Mouse (Mus musculus) duodenum, adult 2 months (tissue): Measurements from ENCODE around the gene Gid8. TPM values are rescaled to one million over a fixed set of nuclear protein-coding genes. Genes with fewer than 3 reads are reported as not detected.

Experiments used
- polyA plus RNA-seq: library from polyadenylated mRNA; depleted of rRNA; stranded (reverse); fragments of >200 nt; gene quantifications from 2 replicates; pipeline ENCODE4 v1.2.3, GENCODE M21; 2012; ENCODE audit warnings: low replicate concordance; rRNA removed

The Gid8 gene
- 10.2 and 11.5 TPM in 2 replicates for polyA plus RNA-seq

DNA sequence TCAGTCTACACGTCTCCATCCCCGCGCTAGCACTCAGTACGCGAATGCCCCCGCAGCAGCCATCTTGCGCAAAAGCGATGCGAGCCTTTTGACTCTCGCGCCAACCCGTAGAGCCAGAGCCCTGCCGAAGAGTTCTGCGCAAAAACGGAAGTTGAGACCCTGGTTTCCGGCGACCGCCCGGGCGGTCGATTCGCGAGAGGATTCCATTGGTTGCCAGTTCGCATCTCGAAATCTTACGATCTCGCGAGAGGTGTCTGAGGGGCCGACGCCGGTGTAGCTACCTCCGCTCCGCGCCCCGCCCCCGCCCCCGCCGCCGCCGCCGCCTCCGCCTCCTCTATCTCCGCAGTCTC lies at the start of gene Gid8, which contains the start of gene Dido1:
Gene Gid8 (plus strand): TSS at position 195 of the 350 bp plus-strand sequence.
Gene Dido1 (minus strand): TSS at position 77 of the 350 bp plus-strand sequence.

DNA sequence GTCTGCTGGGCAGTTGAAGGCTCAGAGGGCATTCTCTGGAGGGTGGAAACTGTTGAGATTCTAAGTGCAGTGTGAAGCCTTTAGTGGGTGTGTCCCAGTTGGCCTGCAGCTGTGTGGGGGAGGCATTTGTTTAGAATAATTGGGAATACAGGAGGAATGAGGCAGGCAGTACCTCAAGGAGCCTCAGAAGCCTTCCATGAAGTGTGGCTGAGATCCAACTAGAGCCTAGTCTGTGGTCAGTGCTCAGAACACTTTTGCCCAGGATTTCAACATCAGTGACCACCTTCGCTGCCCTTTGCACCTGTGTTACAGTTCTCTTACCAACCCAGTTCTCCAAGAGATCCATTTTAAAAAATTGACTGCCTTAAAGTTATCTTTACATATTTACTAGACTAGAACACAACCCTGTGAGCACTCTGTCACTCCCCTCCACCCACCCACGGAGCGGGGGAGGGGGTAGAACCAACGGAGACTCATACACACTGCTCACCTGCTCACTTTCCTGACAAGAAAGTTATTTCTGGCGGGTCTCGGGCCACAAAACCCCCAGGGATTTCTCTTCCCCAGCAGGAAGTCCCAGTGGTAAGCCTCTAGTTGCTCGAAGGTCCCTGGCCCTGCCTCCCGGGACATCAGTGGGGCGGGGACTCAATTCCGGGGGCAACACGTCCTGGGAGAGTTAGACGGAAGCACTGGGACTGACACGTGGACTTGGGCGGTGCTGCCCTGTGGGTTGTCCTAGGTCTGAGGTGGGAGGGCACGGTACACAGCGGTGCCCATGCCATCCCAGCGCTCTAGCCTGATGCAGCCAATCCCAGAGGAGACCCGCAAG lies 14.9 kb downstream of the Gid8 start, which contains the start of gene Slc17a9:
Gene Slc17a9 (plus strand): TSS at position 679 of the 829 bp plus-strand sequence.

Other genes starting within 250 kb of the Gid8 start
- 0.56 and 1.2 TPM in 2 replicates for gene Ntsr1, start 210.1 kb upstream of the Gid8 start, polyA plus RNA-seq
- 13.3 and 18.2 TPM in 2 replicates for gene Mrgbp, start 128.8 kb upstream of the Gid8 start, polyA plus RNA-seq
- 15.0 and 30.8 TPM in 2 replicates for gene Ogfr, start 120.9 kb upstream of the Gid8 start, polyA plus RNA-seq
- gene Col9a3, start 112.3 kb upstream of the Gid8 start, polyA plus RNA-seq, result 0.97 and 3.3 TPM in 2 replicates
- gene Tcfl5, start 67.4 kb upstream of the Gid8 start, polyA plus RNA-seq, result not detected in 2 replicates
- gene Dido1, start 118 bp upstream of the Gid8 start, polyA plus RNA-seq, result 4.5 and 7.1 TPM in 2 replicates
- 8.9 and 29.1 TPM in 2 replicates for gene Slc17a9, start 15.1 kb downstream of the Gid8 start, polyA plus RNA-seq
- gene Bhlhe23, start 66.8 kb downstream of the Gid8 start, polyA plus RNA-seq, result not detected in 2 replicates
- gene Ythdf1, start 210.8 kb downstream of the Gid8 start, polyA plus RNA-seq, result 8.8 and 14.8 TPM in 2 replicates
- not detected in 2 replicates for gene Birc7, start 218.9 kb downstream of the Gid8 start, polyA plus RNA-seq
- gene Nkain4, start 244.6 kb downstream of the Gid8 start, polyA plus RNA-seq, result 3.3 and 3.5 TPM in 2 replicates